In genomic region chr13:46008831-46009666, GRCm38 (mm10) we compare ENCODE assay signal across 9 mouse cellular contexts. TPM values are rescaled to one million over a fixed set of nuclear protein-coding genes. Genes with fewer than 3 reads are reported as not detected.
DNase-seq lines count a peak whose midpoint lies in the region; ATAC-seq and TF ChIP-seq lines count a peak whose summit lies in the region.
"Had no signal": no experiment of that assay in that cellular context is flagged by ENCODE, and none has a peak within 500 bp of the region (broad histone marks: within the 10 kb centered on the region; RNA-seq: fewer than 3 reads in every experiment).

No protein-coding gene starts in this region.

- intact Hi-C loops in left cerebral cortex, postnatal 4 days (cut with DNase I): no loop called here
- intact Hi-C loops in gastrocnemius, postnatal 36 days (cut with DNase I): no loop called here

- ATAC-seq in embryonic facial prominence, embryonic 14.5 days (ENCODE audit: low read depth): peak; percentile 35
- ATAC-seq in stomach, embryonic 15.5 days (ENCODE audit: insufficient read depth, low FRiP score, low read depth): no peak

- peak overlapping the region; percentile 51 for H3K4me2 ChIP-seq in embryonic facial prominence, embryonic 14.5 days (ENCODE audit: low read depth, low read length)
- H3K4me2 ChIP-seq in stomach, embryonic 15.5 days: peak overlapping the region; percentile 2; the same call in 1 of the 2 replicates

- DNase-seq in frontal cortex, postnatal 36 days (ENCODE audit: low spot score in 2 of 2): peak; percentile 33 to 36
- DNase-seq in frontal cortex, postnatal 25 days (ENCODE audit: low spot score in 2 of 2): no peak
- peak; percentile 56 for DNase-seq in embryonic facial prominence, embryonic 14.5 days (ENCODE audit: low spot score)
- DNase-seq in left cerebral cortex, postnatal 4 days: peak; percentile 40
- no peak for DNase-seq in gastrocnemius, postnatal 36 days
- DNase-seq in adrenal gland, adult 18-20 months (ENCODE audit: low spot score in 2 of 2): no peak

- no peak overlapping the region for H3K4me3 ChIP-seq in C2C12 (ENCODE audit: insufficient read depth, poor library complexity, severe bottlenecking)
- H3K4me3 ChIP-seq in embryonic facial prominence, embryonic 14.5 days (ENCODE audit: low read depth, low read length): peak overlapping the region; percentile 17
- H3K4me3 ChIP-seq in stomach, embryonic 15.5 days (replicated peaks): no peak overlapping the region

- 0 out of 2 replicates have a peak overlapping the region, but pooled peaks have one; percentile 10 for H3K27ac ChIP-seq in embryonic facial prominence, embryonic 14.5 days (replicated peaks; ENCODE audit: low read depth, low read length)
- H3K27ac ChIP-seq in stomach, embryonic 15.5 days: no peak overlapping the region

- 9% methylated on average over 30 of the region's 30 CpGs for WGBS in embryonic facial prominence, embryonic 14.5 days
- 13% methylated on average over 30 of the region's 30 CpGs for WGBS in stomach, embryonic 15.5 days

- no peaks in the 10 kb centered on the region for H3K79me2 ChIP-seq in C2C12 (ENCODE audit: control insufficient read depth, insufficient read depth)

- H3K9ac ChIP-seq in embryonic facial prominence, embryonic 14.5 days (ENCODE audit: low read depth, low read length): peak overlapping the region; percentile 32; the same call in 1 of the 2 replicates
- H3K9ac ChIP-seq in stomach, embryonic 15.5 days: no peak overlapping the region

- peaks cover 21% of the 10 kb centered on the region for H3K4me1 ChIP-seq in embryonic facial prominence, embryonic 14.5 days (ENCODE audit: control insufficient read depth, insufficient read depth, low read length)
- peaks cover 12% of the 10 kb centered on the region; the same call in 1 of the 2 replicates for H3K4me1 ChIP-seq in stomach, embryonic 15.5 days

- H3K36me3 ChIP-seq in C2C12 (ENCODE audit: control insufficient read depth, insufficient read depth): no peaks in the 10 kb centered on the region
- no peaks in the 10 kb centered on the region for H3K36me3 ChIP-seq in embryonic facial prominence, embryonic 14.5 days (ENCODE audit: control insufficient read depth, insufficient read depth, low read length)
- no peaks in the 10 kb centered on the region for H3K36me3 ChIP-seq in stomach, embryonic 15.5 days

- H3K27me3 ChIP-seq in C2C12 (ENCODE audit: control insufficient read depth, insufficient read depth, insufficient read length): peaks cover 13% of the 10 kb centered on the region
- 0 out of 2 replicates have a peak, but pooled peaks cover 5% of the 10 kb centered on the region for H3K27me3 ChIP-seq in embryonic facial prominence, embryonic 14.5 days (replicated peaks; ENCODE audit: control insufficient read depth, insufficient read depth, low read length)
- H3K27me3 ChIP-seq in stomach, embryonic 15.5 days (replicated peaks): 0 out of 2 replicates have a peak, but pooled peaks cover 4% of the 10 kb centered on the region
- H3K27me3 ChIP-seq: CH12.LX had no signal

- TF ChIP-seq CTCF in C2C12 (IDR thresholded peaks at IDR 0.05; ENCODE audit: control insufficient read depth, insufficient read depth, insufficient read length): no peak

- no peaks in the 10 kb centered on the region for H3K9me3 ChIP-seq in embryonic facial prominence, embryonic 14.5 days (ENCODE audit: control insufficient read depth, low read length)
- H3K9me3 ChIP-seq in stomach, embryonic 15.5 days: no peaks in the 10 kb centered on the region

- no peaks in the 10 kb centered on the region for H3K79me3 ChIP-seq in C2C12 (ENCODE audit: low read depth)

- H3ac ChIP-seq in C2C12 (ENCODE audit: control insufficient read depth, insufficient read length, low read depth): peak overlapping the region; percentile 32

TF ChIP-seq in C2C12, 6 proteins besides CTCF, POLR2A, EP300 and RAD21:
- TF ChIP-seq MYOG (IDR thresholded peaks at IDR 0.05; ENCODE audit: control insufficient read depth, extremely low read depth, insufficient read length) (no peak), MAX (IDR thresholded peaks at IDR 0.05) (no peak), USF1 (IDR thresholded peaks at IDR 0.05; ENCODE audit: low read depth) (no peak), CEBPB (IDR thresholded peaks at IDR 0.05; ENCODE audit: low read depth) (no peak), MYOD1 (IDR thresholded peaks at IDR 0.05; ENCODE audit: control insufficient read depth, insufficient read length, low read depth) (no peak), FOSL1 (IDR thresholded peaks at IDR 0.05; ENCODE audit: insufficient read depth, low read length, poor library complexity, severe bottlenecking) (no peak)

RNA-seq across cellular contexts. Expression of gene Atxn1, which starts 44.2 kb away (rescaled TPM):
- polyA plus RNA-seq in C2C12 (2012; fragmentation: generic; extraction: Trizol): 3.0 TPM
- polyA plus RNA-seq in embryonic facial prominence, embryonic 14.5 days (2014; fragmentation: Nextera tagmentation; extraction: Ambion mirVana): 3.6 and 3.8 TPM in 2 replicates
- 100 to 1,000 TPM in 1 of 2 experiments, 10 to 100 TPM in 1; 91.3 to 126 TPM for total RNA-seq in left cerebral cortex, postnatal 4 days (2021)
- polyA plus RNA-seq in stomach, embryonic 15.5 days (2015; fragmentation: Nextera tagmentation; extraction: Ambion mirVana): 7.1 and 8.5 TPM in 2 replicates
- 10 to 100 TPM; 33.7 to 39.7 TPM for total RNA-seq in gastrocnemius, postnatal 36 days (2021)
- total RNA-seq in adrenal gland, adult 18-20 months (2021): 10 to 100 TPM; 27.4 to 30.4 TPM

Comparison
In these comparisons a context has a peak if more than half of its experiments do, and no peak if none do; other contexts are left out.
1. DNase-seq: peak in frontal cortex, postnatal 36 days (2 of 2), embryonic facial prominence, embryonic 14.5 days (single experiment) and left cerebral cortex, postnatal 4 days (single experiment); none in frontal cortex, postnatal 25 days (0 of 2), gastrocnemius, postnatal 36 days (0 of 2) and adrenal gland, adult 18-20 months (0 of 2).